Mouse (Mus musculus): ENCODE data around the gene Pex16. TPM values are rescaled to one million over a fixed set of nuclear protein-coding genes. Genes with fewer than 3 reads are reported as not detected.

Gene Pex16
- 24.7 and 29.5 TPM in 2 replicates for polyA plus RNA-seq (2015; fragmentation: Nextera tagmentation; extraction: Ambion mirVana)

- H3K4me1 ChIP-seq = peaks cover 64% of the 10 kb centered on the region
- no peaks in the 10 kb centered on the region for H3K9me3 ChIP-seq (replicated peaks)
- no peak for ATAC-seq (replicated peaks; ENCODE audit: low FRiP score)
- H3K27me3 ChIP-seq = peaks cover 28% of the 10 kb centered on the region
- WGBS = 2% methylated on average over 16 of the region's 16 CpGs
- peak within 1 kb of the TSS; percentile 83 for H3K4me2 ChIP-seq
- peak within 1 kb of the TSS; percentile 97 for H3K27ac ChIP-seq
- peak within 1 kb of the TSS; percentile 60 for H3K4me3 ChIP-seq (replicated peaks)
- H3K36me3 ChIP-seq = peaks cover 26% of the 10 kb centered on the region
- peak within 1 kb of the TSS; percentile 74 for H3K9ac ChIP-seq
Observed at GRCm38 (mm10) chr2:92374514-92374913, at the start of gene Pex16, which contains the start of gene Large2. Gene Pex16, plus strand, starts transcription at chr2:92374676. Gene Large2, minus strand, starts transcription at chr2:92374869.

GRCm38 (mm10) chr2:92325676-92326075 lies 48.8 kb upstream of the Pex16 start:
- no peak for ATAC-seq (replicated peaks; ENCODE audit: low FRiP score)
- Histone ChIP-seq H3K4me2 (no peak overlapping the region), H3K27me3 (no peaks in the 10 kb centered on the region), H3K27ac (no peak overlapping the region), H3K4me1 (no peaks in the 10 kb centered on the region), H3K9me3 (replicated peaks) (no peaks in the 10 kb centered on the region), H3K36me3 (peaks cover 88% of the 10 kb centered on the region), H3K4me3 (replicated peaks) (no peak overlapping the region), H3K9ac (no peak overlapping the region)
- 85% methylated on average over 7 of the region's 7 CpGs for WGBS

GRCm38 (mm10) chr2:92326221-92326620 lies 48.3 kb upstream of the Pex16 start:
- Histone ChIP-seq H3K27me3 (no peaks in the 10 kb centered on the region), H3K4me1 (no peaks in the 10 kb centered on the region), H3K4me2 (no peak overlapping the region), H3K4me3 (replicated peaks) (no peak overlapping the region), H3K27ac (no peak overlapping the region), H3K9ac (no peak overlapping the region), H3K9me3 (replicated peaks) (no peaks in the 10 kb centered on the region), H3K36me3 (peaks cover 88% of the 10 kb centered on the region)
- ATAC-seq (replicated peaks; ENCODE audit: low FRiP score) = no peak
- 30% methylated on average over 1 of the region's 1 CpGs for WGBS

GRCm38 (mm10) chr2:92327601-92328000 lies 46.9 kb upstream of the Pex16 start:
- Histone ChIP-seq H3K36me3 (peaks cover 88% of the 10 kb centered on the region), H3K27ac (no peak overlapping the region), H3K27me3 (no peaks in the 10 kb centered on the region), H3K4me2 (no peak overlapping the region), H3K4me1 (no peaks in the 10 kb centered on the region), H3K9me3 (replicated peaks) (no peaks in the 10 kb centered on the region), H3K4me3 (replicated peaks) (no peak overlapping the region), H3K9ac (no peak overlapping the region)
- no peak for ATAC-seq (replicated peaks; ENCODE audit: low FRiP score)
- 91% methylated on average over 4 of the region's 4 CpGs for WGBS

- Histone ChIP-seq H3K9ac (no peak overlapping the region), H3K27me3 (no peaks in the 10 kb centered on the region), H3K27ac (no peak overlapping the region), H3K4me1 (no peaks in the 10 kb centered on the region), H3K9me3 (replicated peaks) (no peaks in the 10 kb centered on the region), H3K36me3 (peaks cover 86% of the 10 kb centered on the region), H3K4me2 (no peak overlapping the region), H3K4me3 (replicated peaks) (no peak overlapping the region)
- no peak for ATAC-seq (replicated peaks; ENCODE audit: low FRiP score)
- WGBS = 91% methylated on average over 8 of the region's 8 CpGs
Observed at GRCm38 (mm10) chr2:92328206-92328605, 46.3 kb upstream of the Pex16 start.

- H3K27me3 ChIP-seq = no peaks in the 10 kb centered on the region
- no peak overlapping the region for H3K4me2 ChIP-seq
- H3K9me3 ChIP-seq (replicated peaks) = no peaks in the 10 kb centered on the region
- 63% methylated on average over 2 of the region's 2 CpGs for WGBS
- H3K36me3 ChIP-seq = peaks cover 91% of the 10 kb centered on the region
- no peak for ATAC-seq (replicated peaks; ENCODE audit: low FRiP score)
- no peak overlapping the region for H3K27ac ChIP-seq
- H3K4me1 ChIP-seq = no peaks in the 10 kb centered on the region
- no peak overlapping the region for H3K4me3 ChIP-seq (replicated peaks)
- no peak overlapping the region for H3K9ac ChIP-seq
Observed at GRCm38 (mm10) chr2:92330840-92331239, 43.6 kb upstream of the Pex16 start.

- Histone ChIP-seq H3K36me3 (peaks cover 89% of the 10 kb centered on the region), H3K27ac (no peak overlapping the region), H3K4me1 (no peaks in the 10 kb centered on the region), H3K4me2 (no peak overlapping the region), H3K27me3 (no peaks in the 10 kb centered on the region), H3K4me3 (replicated peaks) (no peak overlapping the region), H3K9ac (no peak overlapping the region), H3K9me3 (replicated peaks) (no peaks in the 10 kb centered on the region)
- WGBS = 83% methylated on average over 2 of the region's 2 CpGs
- ATAC-seq (replicated peaks; ENCODE audit: low FRiP score) = no peak
Observed at GRCm38 (mm10) chr2:92331410-92331809, 43.1 kb upstream of the Pex16 start.

- Histone ChIP-seq H3K4me2 (no peak overlapping the region), H3K4me1 (no peaks in the 10 kb centered on the region), H3K27ac (no peak overlapping the region), H3K9ac (no peak overlapping the region), H3K4me3 (replicated peaks) (no peak overlapping the region), H3K9me3 (replicated peaks) (no peaks in the 10 kb centered on the region), H3K36me3 (peaks cover 88% of the 10 kb centered on the region), H3K27me3 (no peaks in the 10 kb centered on the region)
- 88% methylated on average over 2 of the region's 2 CpGs for WGBS
- ATAC-seq (replicated peaks; ENCODE audit: low FRiP score) = no peak
Observed at GRCm38 (mm10) chr2:92331871-92332270, 42.6 kb upstream of the Pex16 start.

- no peak overlapping the region for H3K4me2 ChIP-seq
- no peaks in the 10 kb centered on the region for H3K27me3 ChIP-seq
- H3K36me3 ChIP-seq = peaks cover 59% of the 10 kb centered on the region
- H3K27ac ChIP-seq = no peak overlapping the region
- no peaks in the 10 kb centered on the region for H3K9me3 ChIP-seq (replicated peaks)
- no peak overlapping the region for H3K4me3 ChIP-seq (replicated peaks)
- no peaks in the 10 kb centered on the region for H3K4me1 ChIP-seq
- no peak overlapping the region for H3K9ac ChIP-seq
- ATAC-seq (replicated peaks; ENCODE audit: low FRiP score) = no peak
Observed at GRCm38 (mm10) chr2:92342418-92342817, 32.1 kb upstream of the Pex16 start.

GRCm38 (mm10) chr2:92347191-92347590 lies 27.3 kb upstream of the Pex16 start:
- no peak overlapping the region for H3K4me2 ChIP-seq
- no peak overlapping the region for H3K4me3 ChIP-seq (replicated peaks)
- ATAC-seq (replicated peaks; ENCODE audit: low FRiP score) = no peak
- no peaks in the 10 kb centered on the region for H3K9me3 ChIP-seq (replicated peaks)
- no peak overlapping the region for H3K9ac ChIP-seq
- no peak overlapping the region for H3K27ac ChIP-seq
- 88% methylated on average over 2 of the region's 2 CpGs for WGBS
- peaks cover 71% of the 10 kb centered on the region for H3K36me3 ChIP-seq
- H3K27me3 ChIP-seq = no peaks in the 10 kb centered on the region
- peaks cover 19% of the 10 kb centered on the region for H3K4me1 ChIP-seq

GRCm38 (mm10) chr2:92349589-92350425 lies 24.7 kb upstream of the Pex16 start:
- Histone ChIP-seq H3K36me3 (peaks cover 73% of the 10 kb centered on the region), H3K27ac (peak overlapping the region; percentile 37; the same call in 1 of the 2 replicates), H3K4me2 (no peak overlapping the region), H3K27me3 (no peaks in the 10 kb centered on the region), H3K4me3 (replicated peaks) (no peak overlapping the region), H3K9me3 (replicated peaks) (no peaks in the 10 kb centered on the region), H3K9ac (no peak overlapping the region), H3K4me1 (peaks cover 19% of the 10 kb centered on the region)
- ATAC-seq (replicated peaks; ENCODE audit: low FRiP score) = peak; percentile 49; the same call in 1 of the 2 replicates
- 36% methylated on average over 6 of the region's 6 CpGs for WGBS

- H3K36me3 ChIP-seq = peaks cover 69% of the 10 kb centered on the region
- H3K4me2 ChIP-seq = no peak overlapping the region
- WGBS = 28% methylated on average over 5 of the region's 5 CpGs
- no peaks in the 10 kb centered on the region for H3K27me3 ChIP-seq
- peak overlapping the region; percentile 37 for H3K27ac ChIP-seq
- H3K9ac ChIP-seq = no peak overlapping the region
- no peaks in the 10 kb centered on the region for H3K9me3 ChIP-seq (replicated peaks)
- peaks cover 19% of the 10 kb centered on the region for H3K4me1 ChIP-seq
- H3K4me3 ChIP-seq (replicated peaks) = no peak overlapping the region
- no peak for ATAC-seq (replicated peaks; ENCODE audit: low FRiP score)
Observed at GRCm38 (mm10) chr2:92350686-92351085, 23.8 kb upstream of the Pex16 start.

Data from kidney, embryonic 15.5 days (tissue).